Mouse (Mus musculus) ES-Bruce4 (cell line): ENCODE measurements around the gene Atxn1. TPM values are rescaled to one million over a fixed set of nuclear protein-coding genes. Genes with fewer than 3 reads are reported as not detected.

ENCODE experiments used
- H3K27ac ChIP-seq: 2 replicates; pipeline ENCODE4 v1.5.1; 2012; ENCODE audit warnings: low read length, inconsistent platforms; ENCODE audit not compliant: insufficient read depth
- H3K27me3 ChIP-seq: 2 replicates; pipeline ENCODE4 v1.6.1; 2012; ENCODE audit warnings: mild to moderate bottlenecking, low read length, inconsistent platforms; ENCODE audit not compliant: control insufficient read depth, poor library complexity, insufficient read depth, severe bottlenecking
- H3K36me3 ChIP-seq: 2 replicates; pipeline ENCODE4 v1.6.1; 2012; ENCODE audit warnings: inconsistent platforms, mild to moderate bottlenecking, low read length, moderate library complexity; ENCODE audit not compliant: control insufficient read depth, poor library complexity, insufficient read depth, severe bottlenecking
- H3K4me1 ChIP-seq: one replicate; pipeline ENCODE4 v1.8.1; 2011; ENCODE audit warnings: low read length; ENCODE audit not compliant: control insufficient read depth, insufficient read depth
- H3K4me3 ChIP-seq: 2 replicates; pipeline ENCODE4 v1.5.1; 2011; ENCODE audit warnings: low read depth, mild to moderate bottlenecking, low read length
- H3K9ac ChIP-seq: 2 replicates; pipeline ENCODE4 v1.6.1; 2012; ENCODE audit warnings: low read depth, mild to moderate bottlenecking, inconsistent platforms; ENCODE audit not compliant: poor library complexity, severe bottlenecking
- H3K9me3 ChIP-seq: replicated peaks from 2 replicates; pipeline ENCODE4 v1.6.1; 2012; ENCODE audit warnings: mild to moderate bottlenecking, low read length, inconsistent platforms; ENCODE audit not compliant: control insufficient read depth, poor library complexity, insufficient read depth, severe bottlenecking
- CTCF ChIP-seq: IDR thresholded peaks from one replicate; pipeline ENCODE4 v1.8.1; 2011; ENCODE audit warnings: low read depth, low read length
- EP300 ChIP-seq: IDR thresholded peaks from 2 replicates; pipeline ENCODE4 v1.6.1; 2011; ENCODE audit warnings: low read depth, low read length; ENCODE audit not compliant: insufficient read depth
- POLR2A ChIP-seq: IDR thresholded peaks from one replicate; pipeline ENCODE4 v1.8.1; 2011; ENCODE audit warnings: low read length; ENCODE audit not compliant: insufficient read depth
- polyA plus RNA-seq: library from polyadenylated mRNA; stranded (reverse); fragments of >200 nt; gene quantifications from 2 replicates; pipeline ENCODE4 v1.2.4, GENCODE M21; 2011; ENCODE audit warnings: low read depth; ENCODE audit not compliant: missing spikeins, insufficient read depth, insufficient read length

The Atxn1 gene
- polyA plus RNA-seq, 1 experiment: 10.1 TPM

- no peak overlapping the region for H3K9ac ChIP-seq
- no peaks in the 10 kb centered on the region for H3K36me3 ChIP-seq
- no peaks in the 10 kb centered on the region for H3K9me3 ChIP-seq
- H3K4me1 ChIP-seq: no peaks in the 10 kb centered on the region
- no peak overlapping the region for H3K4me3 ChIP-seq
- TF ChIP-seq POLR2A (no peak), CTCF (no peak), EP300 (no peak)
- H3K27me3 ChIP-seq: no peaks in the 10 kb centered on the region
- no peak overlapping the region for H3K27ac ChIP-seq
Measured at GRCm38 (mm10) chr13:45638281-45638680, 326.5 kb downstream of the Atxn1 start.

GRCm38 (mm10) chr13:45637324-45637723 is 327.5 kb downstream of the Atxn1 start:
- H3K9ac ChIP-seq: no peak overlapping the region
- H3K9me3 ChIP-seq: no peaks in the 10 kb centered on the region
- no peaks in the 10 kb centered on the region for H3K36me3 ChIP-seq
- TF ChIP-seq EP300: no peak
- TF ChIP-seq CTCF: peak; percentile 23
- no peak for TF ChIP-seq POLR2A
- H3K27ac ChIP-seq: no peak overlapping the region
- no peaks in the 10 kb centered on the region for H3K4me1 ChIP-seq
- H3K4me3 ChIP-seq: no peak overlapping the region
- H3K27me3 ChIP-seq: no peaks in the 10 kb centered on the region

GRCm38 (mm10) chr13:45636435-45636834 is 328.4 kb downstream of the Atxn1 start:
- Histone ChIP-seq H3K4me1 (no peaks in the 10 kb centered on the region), H3K27me3 (no peaks in the 10 kb centered on the region), H3K9me3 (no peaks in the 10 kb centered on the region), H3K36me3 (no peaks in the 10 kb centered on the region), H3K27ac (no peak overlapping the region), H3K9ac (no peak overlapping the region), H3K4me3 (no peak overlapping the region)
- TF ChIP-seq CTCF (no peak), POLR2A (no peak), EP300 (no peak)

- no peaks in the 10 kb centered on the region for H3K9me3 ChIP-seq
- TF ChIP-seq CTCF (no peak), POLR2A (no peak), EP300 (no peak)
- no peak overlapping the region for H3K9ac ChIP-seq
- no peaks in the 10 kb centered on the region for H3K4me1 ChIP-seq
- no peaks in the 10 kb centered on the region for H3K27me3 ChIP-seq
- H3K27ac ChIP-seq: no peak overlapping the region
- H3K4me3 ChIP-seq: no peak overlapping the region
- H3K36me3 ChIP-seq: no peaks in the 10 kb centered on the region
Measured at GRCm38 (mm10) chr13:45633918-45634317, 330.9 kb downstream of the Atxn1 start.

GRCm38 (mm10) chr13:45632133-45632532 is 332.7 kb downstream of the Atxn1 start:
- Histone ChIP-seq H3K4me1 (no peaks in the 10 kb centered on the region), H3K27ac (no peak overlapping the region), H3K36me3 (no peaks in the 10 kb centered on the region), H3K27me3 (no peaks in the 10 kb centered on the region), H3K9me3 (no peaks in the 10 kb centered on the region), H3K9ac (no peak overlapping the region), H3K4me3 (no peak overlapping the region)
- TF ChIP-seq CTCF: peak; percentile 9
- no peak for TF ChIP-seq POLR2A
- no peak for TF ChIP-seq EP300

- H3K27me3 ChIP-seq: no peaks in the 10 kb centered on the region
- TF ChIP-seq CTCF (no peak), POLR2A (no peak), EP300 (no peak)
- H3K9me3 ChIP-seq: no peaks in the 10 kb centered on the region
- no peak overlapping the region for H3K4me3 ChIP-seq
- no peak overlapping the region for H3K9ac ChIP-seq
- H3K27ac ChIP-seq: no peak overlapping the region
- H3K36me3 ChIP-seq: no peaks in the 10 kb centered on the region
- H3K4me1 ChIP-seq: no peaks in the 10 kb centered on the region
Measured at GRCm38 (mm10) chr13:45630518-45631290, 334.1 kb downstream of the Atxn1 start.
